Mouse (Mus musculus) embryo, embryonic 11.5 days (tissue): Measurements from ENCODE around the gene Clec4a4.
"Not testable (repeated sequence)": the region's sequence is repeated elsewhere in the genome, so short reads cannot be mapped to it uniquely, and the experiment has no call there.

Experiments
- DNase-seq: peaks from one replicate; pipeline ENCODE4 v3.0.0-alpha.2; 2012; ENCODE audit warnings: low read depth, low spot score

The Clec4a4 gene

GRCm38 (mm10) chr6:122989876-122990437 is at the start of gene Clec4a4:
Gene Clec4a4, plus strand, starts transcription at chr6:122990367.
- no peak for DNase-seq

GRCm38 (mm10) chr6:122946760-122947159 is 43.4 kb upstream of the Clec4a4 start:
- no peak for DNase-seq

GRCm38 (mm10) chr6:122952401-122952800 is 37.8 kb upstream of the Clec4a4 start, which contains the start of gene Clec4a3:
Gene Clec4a3, plus strand, starts transcription at chr6:122952515.
- no peak for DNase-seq

- no peak for DNase-seq
Observed at GRCm38 (mm10) chr6:122964562-122964961, 25.6 kb upstream of the Clec4a4 start.

- no peak for DNase-seq
Observed at GRCm38 (mm10) chr6:122969048-122969447, 21.1 kb upstream of the Clec4a4 start.

GRCm38 (mm10) chr6:123004696-123005095 is 14.5 kb downstream of the Clec4a4 start:
- not testable (repeated sequence) for DNase-seq

GRCm38 (mm10) chr6:123005591-123005990 is 15.4 kb downstream of the Clec4a4 start:
- no peak for DNase-seq

- DNase-seq = no peak
Observed at GRCm38 (mm10) chr6:123049742-123050372, 59.7 kb downstream of the Clec4a4 start, which contains the start of gene Clec4b1. Gene Clec4b1, plus strand, starts transcription at chr6:123049962.
